Mouse (Mus musculus) ovary, adult 18-20 months (tissue): Measurements from ENCODE around the gene Fam122b.

ENCODE experiments used
- DNase-seq: peaks from one replicate; pipeline ENCODE4 v3.0.0; 2022; ENCODE audit warnings: low spot score, mixed read lengths

The Fam122b gene

DNA sequence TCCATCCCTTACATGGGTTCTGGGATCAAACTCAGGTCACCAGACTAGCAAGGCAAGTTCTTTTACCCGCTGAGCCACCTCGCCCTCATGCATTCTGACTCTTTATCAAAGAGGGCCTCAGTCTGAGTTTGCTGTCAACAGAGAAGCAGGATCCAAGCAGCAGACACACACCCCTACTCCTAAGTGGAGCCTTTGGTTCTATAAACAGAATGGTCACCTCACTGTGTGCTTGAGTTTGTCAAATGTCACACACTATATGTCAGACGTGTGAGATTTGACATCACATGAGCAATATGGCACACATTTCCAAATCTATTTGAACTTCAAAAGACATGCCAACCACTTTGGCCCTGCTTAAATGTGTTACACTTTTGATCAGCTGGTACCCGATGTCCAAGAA, 71.9 kb downstream of the Fam122b start:
- DNase-seq: no peak

DNA sequence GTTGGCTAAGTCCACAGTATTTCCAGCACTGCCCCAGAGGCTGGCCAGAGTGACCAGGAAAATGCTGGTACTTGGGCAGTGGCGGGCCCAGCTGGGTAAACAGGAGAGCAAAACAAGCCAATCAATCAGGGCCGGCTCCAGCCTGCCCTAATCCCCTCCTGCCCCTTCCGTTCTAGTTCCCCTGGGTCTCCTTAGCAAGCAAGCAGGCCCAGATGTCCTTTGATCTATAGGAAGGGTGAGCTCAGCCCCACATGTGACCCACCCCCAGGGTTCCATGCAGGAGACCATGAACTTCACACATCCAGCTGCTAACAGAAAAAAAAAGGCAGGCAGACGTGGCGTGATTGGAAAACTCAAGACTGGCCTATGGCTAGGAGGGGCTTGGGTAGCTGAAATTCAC, 73.2 kb downstream of the Fam122b start:
- DNase-seq: no peak
